Mouse (Mus musculus): Measurements from ENCODE around the gene Exoc8.

DNA sequence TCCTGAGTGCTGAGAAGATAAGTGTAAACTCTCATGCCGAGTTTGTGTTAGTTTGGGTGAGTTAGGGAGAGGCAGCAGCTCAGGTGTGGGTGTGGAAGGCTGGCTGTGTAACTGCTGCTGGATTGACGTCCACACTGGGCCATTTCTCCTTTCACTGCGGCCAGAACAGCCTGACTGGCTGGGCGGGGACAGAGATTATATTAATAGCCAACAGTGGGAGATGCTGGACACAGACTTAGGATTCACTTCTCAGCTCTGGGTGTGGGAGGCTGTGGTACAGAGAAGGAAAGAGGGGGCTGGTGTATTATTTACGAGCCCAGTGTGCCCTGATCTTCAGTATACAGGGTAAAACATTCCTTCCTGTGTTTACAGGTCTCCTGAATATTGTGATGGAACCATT, 19.4 kb downstream of the Exoc8 start:
- TF ChIP-seq CTCF (conservative IDR thresholded peaks at IDR 0.05; ENCODE audit: insufficient read depth, insufficient read length, low read depth, low read length) (no peak), POLR2A (IDR thresholded peaks at IDR 0.05; ENCODE audit: low read depth, low read length) (no peak)
